Mouse (Mus musculus): ENCODE measurements around the gene Chrna9. TPM values are rescaled to one million over a fixed set of nuclear protein-coding genes. Genes with fewer than 3 reads are reported as not detected.

Gene Chrna9
- total RNA-seq, 2 experiments from 2014 or later, result not detected

DNA sequence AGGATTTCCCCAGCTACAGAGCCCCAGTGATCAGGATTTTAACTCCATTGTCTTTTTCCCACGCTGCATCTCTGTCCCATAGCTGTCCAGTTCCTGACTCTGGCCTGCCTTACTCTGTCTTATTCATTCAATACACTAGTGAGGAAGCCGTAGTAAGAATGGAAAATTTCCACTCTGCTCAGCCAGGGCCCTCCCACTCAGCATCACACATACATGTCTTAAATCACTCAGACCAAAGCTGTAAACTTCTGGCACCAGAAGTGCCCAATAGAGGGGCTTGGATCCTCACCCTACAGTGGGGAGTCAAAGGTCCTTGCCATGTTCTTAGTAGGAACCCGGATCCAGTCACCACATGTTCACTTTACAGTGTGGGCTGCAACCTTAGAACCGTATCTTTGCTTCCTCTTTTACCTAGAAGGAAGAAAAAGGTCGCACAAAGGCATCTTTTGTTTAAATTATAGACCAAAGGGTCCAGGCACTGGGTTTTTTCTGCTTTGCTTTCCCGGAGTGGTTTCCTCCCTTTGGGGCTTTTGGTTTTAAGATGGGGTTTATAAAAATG, 65.9 kb downstream of the Chrna9 start:
- ATAC-seq (replicated peaks; ENCODE audit: low FRiP score, poor library complexity, severe bottlenecking), result no peak

- ATAC-seq (replicated peaks; ENCODE audit: low FRiP score, poor library complexity, severe bottlenecking), result no peak
Observed at GRCm38 (mm10) chr5:66001232-66001631, 66.5 kb downstream of the Chrna9 start.

DNA sequence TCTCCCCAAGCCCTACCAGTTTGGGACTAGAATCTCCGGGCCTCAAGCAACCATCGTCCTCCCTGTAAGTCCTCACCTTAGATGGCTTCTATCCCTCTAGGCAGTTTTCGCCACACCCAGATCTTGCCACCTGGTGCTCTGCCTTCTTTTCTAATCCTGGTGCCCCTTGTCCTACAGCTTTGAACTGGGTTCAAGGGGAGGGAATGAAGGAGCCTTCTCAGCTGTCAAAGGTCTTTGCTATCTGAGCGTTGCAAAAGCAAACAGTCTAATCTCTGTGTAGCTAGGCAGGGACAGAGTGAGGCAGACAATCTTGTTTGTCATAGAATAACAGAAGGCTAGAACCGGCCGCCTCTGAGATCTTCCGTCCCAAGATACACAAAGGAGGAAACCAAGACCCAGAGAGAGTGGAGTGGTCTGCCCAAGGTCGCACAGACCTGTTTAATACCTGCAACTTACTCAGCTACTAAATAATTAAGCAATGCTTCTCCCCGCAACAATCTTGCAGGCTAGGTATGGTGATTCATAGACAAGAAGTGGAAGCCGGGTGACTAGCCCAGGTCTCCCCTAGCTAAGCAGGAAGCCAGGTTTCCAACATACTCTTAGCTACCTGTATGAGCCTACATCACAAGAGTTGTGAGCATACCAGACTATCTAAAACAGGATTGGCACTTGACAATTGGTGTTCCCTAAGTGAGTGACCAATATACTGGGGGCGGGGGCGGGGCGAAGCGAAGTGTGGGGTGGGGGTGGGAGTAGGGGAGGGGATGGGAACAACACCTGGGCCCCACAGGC, 69.6 kb downstream of the Chrna9 start, which contains the start of gene 9130230L23Rik:
TSS of gene 9130230L23Rik (minus strand) at position 152 of the 792 bp plus-strand sequence.
- ATAC-seq (replicated peaks; ENCODE audit: low FRiP score, poor library complexity, severe bottlenecking), result no peak

GRCm38 (mm10) chr5:66005041-66005678, 70.4 kb downstream of the Chrna9 start:
- no peak for ATAC-seq (replicated peaks; ENCODE audit: low FRiP score, poor library complexity, severe bottlenecking)

GRCm38 (mm10) chr5:66008245-66008967, 73.7 kb downstream of the Chrna9 start:
- ATAC-seq (replicated peaks; ENCODE audit: low FRiP score, poor library complexity, severe bottlenecking), result no peak

DNA sequence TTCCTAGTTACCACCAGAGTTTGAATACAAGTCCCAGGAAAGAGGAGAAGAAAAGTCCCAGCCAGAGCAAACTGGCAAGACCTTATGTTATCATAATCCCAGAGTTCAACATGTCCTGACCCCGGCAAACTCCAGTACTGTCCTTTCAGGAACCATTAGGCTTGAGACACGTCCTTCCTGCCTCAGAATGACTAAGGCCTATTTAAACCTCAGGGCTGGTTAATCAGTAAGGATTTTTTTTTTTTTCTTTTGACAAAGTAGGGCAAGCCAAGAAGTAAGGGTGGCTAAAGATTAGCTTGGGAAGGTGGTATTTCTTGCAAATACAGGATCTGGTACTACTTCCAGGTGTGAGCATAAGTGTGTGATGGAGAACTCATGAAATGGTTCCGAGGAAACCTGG, 79.3 kb downstream of the Chrna9 start:
- no peak for ATAC-seq (replicated peaks; ENCODE audit: low FRiP score, poor library complexity, severe bottlenecking)

DNA sequence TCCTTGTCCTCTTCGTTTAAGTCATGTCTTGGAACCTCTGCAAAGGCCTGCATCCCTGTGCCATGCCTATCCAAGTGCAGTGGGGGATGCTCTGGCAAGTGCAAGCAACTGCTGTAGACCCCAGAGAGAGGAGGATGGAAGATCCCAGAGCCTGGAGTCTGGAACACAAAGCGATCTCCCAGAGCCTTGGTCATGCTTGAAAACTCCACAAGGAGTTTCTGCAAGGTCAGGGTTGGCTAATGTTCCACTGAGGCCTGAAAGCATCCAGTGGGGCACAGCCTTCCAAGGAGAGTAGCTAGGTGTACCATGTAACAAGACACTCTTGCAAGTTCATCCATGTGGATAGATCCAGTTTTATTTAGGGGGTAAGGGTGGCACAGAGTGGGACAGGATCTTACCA, 79.7 kb downstream of the Chrna9 start:
- no peak for ATAC-seq (replicated peaks; ENCODE audit: low FRiP score, poor library complexity, severe bottlenecking)

DNA sequence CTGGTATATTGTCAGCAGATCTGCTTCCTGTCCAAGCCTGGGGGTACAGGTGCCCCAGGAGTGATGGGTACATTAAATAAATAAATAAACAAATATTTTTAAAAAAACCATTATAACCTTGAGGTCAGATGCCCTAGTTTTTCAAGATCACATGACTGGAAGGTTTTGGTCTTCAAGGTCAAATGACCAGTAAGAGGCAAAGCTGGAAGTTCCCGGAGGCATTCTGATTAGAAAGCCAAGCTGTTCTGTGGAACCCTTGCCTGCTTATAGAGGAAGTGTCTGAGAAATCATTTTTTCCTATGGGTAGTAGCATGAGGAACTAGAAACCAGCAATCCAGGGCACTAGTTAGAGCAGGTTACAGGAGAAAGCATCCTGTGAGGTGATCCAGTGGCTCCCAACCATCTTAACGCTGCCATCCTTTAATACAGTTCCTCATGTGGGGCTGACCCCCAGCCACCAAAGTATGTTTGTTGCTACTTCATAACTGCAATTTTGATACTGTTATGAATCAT, 80.8 kb downstream of the Chrna9 start:
- no peak for ATAC-seq (replicated peaks; ENCODE audit: low FRiP score, poor library complexity, severe bottlenecking)

- ATAC-seq (replicated peaks; ENCODE audit: low FRiP score, poor library complexity, severe bottlenecking), result no peak
Observed at GRCm38 (mm10) chr5:66026796-66027195, 92.1 kb downstream of the Chrna9 start.

Other genes starting within 250 kb of the Chrna9 start
- gene Pds5a, start 236.6 kb upstream of the Chrna9 start, total RNA-seq (2015; ENCODE audit: low replicate concordance), result 53.1 and 90.5 TPM in 2 replicates
- 94.4 and 98.8 TPM in 2 replicates for gene Pds5a, start 236.6 kb upstream of the Chrna9 start, total RNA-seq (2017; ENCODE audit: low replicate concordance)
- gene N4bp2, start 171.4 kb upstream of the Chrna9 start, total RNA-seq (2015; ENCODE audit: low replicate concordance), result 6.0 and 23.2 TPM in 2 replicates
- 14.5 and 18.7 TPM in 2 replicates for gene N4bp2, start 171.4 kb upstream of the Chrna9 start, total RNA-seq (2017; ENCODE audit: low replicate concordance)
- gene Rhoh, start 73.7 kb upstream of the Chrna9 start, total RNA-seq (2015; ENCODE audit: low replicate concordance), result 2.1 and 2.5 TPM in 2 replicates
- 1.0 and 3.3 TPM in 2 replicates for gene Rhoh, start 73.7 kb upstream of the Chrna9 start, total RNA-seq (2017; ENCODE audit: low replicate concordance)
- gene 9130230L23Rik, start 69.4 kb downstream of the Chrna9 start, total RNA-seq (2015; ENCODE audit: low replicate concordance), result not detected in 2 replicates
- not detected in 2 replicates for gene 9130230L23Rik, start 69.4 kb downstream of the Chrna9 start, total RNA-seq (2017; ENCODE audit: low replicate concordance)
- gene Rbm47, start 238.2 kb downstream of the Chrna9 start, total RNA-seq (2015; ENCODE audit: low replicate concordance), result 2.5 and 5.6 TPM in 2 replicates
- 0.68 and 3.8 TPM in 2 replicates for gene Rbm47, start 238.2 kb downstream of the Chrna9 start, total RNA-seq (2017; ENCODE audit: low replicate concordance)

Measured in erythroblast, adult 5-6 weeks (primary cell).